Mouse (Mus musculus) left cerebral cortex, postnatal 4 days (tissue): ENCODE data around the gene Thegl. TPM values are rescaled to one million over a fixed set of nuclear protein-coding genes. Genes with fewer than 3 reads are reported as not detected.

Experiments used
- DNase-seq: peaks from one replicate; pipeline ENCODE4 v3.0.0-alpha.2; 2022
- intact Hi-C: fragments of 180-260 bp; cut with DNase I; formaldehyde crosslinking; loops from one replicate; pipeline ENCODE4 v1.15.1; 2025
- total RNA-seq, 2 experiments: library from RNA; stranded (reverse); gene quantifications; 2 replicates each; pipeline ENCODE4 v1.2.3; 2021

The Thegl gene
- total RNA-seq, 2 experiments from 2014 or later = 2.7 to 3.3 TPM

DNA sequence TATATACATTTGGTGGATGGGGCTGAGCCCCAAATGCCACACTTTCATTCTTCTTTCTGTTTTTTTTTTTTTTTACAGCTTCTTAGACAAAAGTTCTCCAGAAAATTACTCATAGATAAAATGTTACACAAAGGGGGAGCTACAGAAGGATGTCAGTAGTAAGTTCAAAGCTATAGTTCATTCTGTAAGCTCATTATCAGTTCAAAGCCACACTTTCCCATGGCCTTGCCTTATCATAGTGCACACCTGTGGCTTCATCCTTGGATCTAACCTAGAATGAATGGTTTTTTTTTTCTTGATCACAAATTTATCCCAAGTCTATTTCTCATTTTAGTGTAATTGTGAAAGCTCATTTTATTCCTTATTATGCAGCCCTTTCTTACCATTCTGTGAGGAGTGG, 23.6 kb downstream of the Thegl start:
- DNase-seq = no peak
- intact Hi-C loops = no loop called here

DNA sequence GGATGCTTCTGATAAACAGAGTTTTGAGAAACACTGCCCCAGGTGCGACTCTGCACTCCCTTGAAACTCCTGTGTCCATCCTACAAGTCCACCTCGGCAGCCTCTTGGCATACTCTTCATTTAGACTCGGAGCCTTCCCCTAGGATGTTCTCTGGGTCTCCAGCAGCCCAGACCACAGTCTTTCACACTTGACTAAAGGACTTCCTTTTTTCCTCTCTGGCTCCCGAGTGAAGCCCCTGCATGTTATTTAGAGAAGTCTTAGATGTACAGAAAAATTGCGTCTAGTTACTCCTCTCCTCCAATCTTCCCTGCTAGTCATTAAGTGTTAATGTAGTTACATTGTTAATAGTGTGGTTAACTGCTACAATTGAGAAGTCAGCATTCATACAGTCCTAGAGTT, 28.5 kb downstream of the Thegl start:
- DNase-seq = no peak
- intact Hi-C loops = no loop called here

DNA sequence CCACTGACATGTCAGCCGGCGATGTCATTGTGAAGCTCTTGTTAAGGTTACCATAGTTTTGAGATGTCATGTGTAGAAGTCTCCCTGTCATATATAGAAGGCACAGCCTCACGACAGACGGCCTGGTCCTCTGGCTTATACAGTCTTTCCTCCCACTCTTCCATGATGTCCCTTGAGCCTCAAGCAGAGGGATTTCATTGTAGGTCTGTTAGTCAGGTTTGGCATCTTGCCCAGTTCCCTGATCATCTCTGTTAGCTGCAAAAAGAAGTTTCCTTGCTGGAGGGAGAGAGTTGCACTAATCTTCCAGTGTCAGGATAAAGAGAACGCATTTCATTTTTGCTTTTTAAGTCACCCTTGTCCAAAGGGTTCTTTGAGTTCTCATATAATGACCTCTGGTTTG, 36.8 kb downstream of the Thegl start:
- intact Hi-C loops = no loop called here
- no peak for DNase-seq

DNA sequence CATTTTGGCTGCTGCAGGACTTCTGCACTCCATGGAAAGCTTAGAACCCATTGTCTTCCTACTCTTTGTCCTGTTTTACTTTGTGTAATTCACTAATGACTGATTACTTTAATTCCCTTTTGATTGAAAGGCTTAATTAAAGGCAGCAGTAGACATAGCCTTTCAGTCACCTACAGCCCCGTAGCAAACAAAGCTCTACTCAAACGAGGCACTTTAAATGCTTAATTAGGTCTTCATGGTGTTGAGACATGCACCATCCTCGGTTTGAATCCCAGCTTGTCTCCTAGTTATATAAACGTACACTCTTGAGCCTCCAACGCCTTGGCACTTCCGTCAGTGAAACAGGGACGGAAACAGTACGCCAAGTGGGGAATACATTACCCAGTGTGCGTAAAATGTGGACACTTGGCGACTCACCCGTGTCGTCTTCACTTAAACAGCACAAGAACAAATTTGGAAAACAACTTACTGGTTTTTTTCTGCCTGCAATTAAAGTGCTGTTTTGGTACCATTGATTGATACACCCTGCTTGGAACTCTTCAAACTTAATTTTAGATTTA, 41.1 kb downstream of the Thegl start:
- intact Hi-C loops = no loop called here
- DNase-seq = no peak

DNA sequence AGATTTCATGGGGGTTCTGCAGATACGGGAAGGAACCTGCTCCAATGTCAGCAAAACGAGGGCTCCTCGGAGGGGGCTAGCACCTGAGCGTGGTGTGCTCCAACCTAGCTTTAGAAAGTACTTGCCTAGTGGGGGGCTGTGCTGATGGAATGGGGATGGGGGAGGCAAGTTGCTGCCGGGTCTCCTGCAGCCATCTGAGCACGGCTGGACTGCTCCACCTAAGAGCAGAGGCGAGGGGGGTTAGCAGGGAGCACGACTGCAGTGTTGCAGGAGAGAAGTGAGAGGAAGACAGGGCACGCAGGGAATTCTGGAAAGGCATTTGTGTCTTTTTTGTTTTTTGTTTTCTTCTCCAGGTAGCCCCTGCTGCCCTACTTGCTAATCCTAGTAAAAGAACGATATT, 44.5 kb downstream of the Thegl start:
- no peak for DNase-seq
- intact Hi-C loops = no loop called here

DNA sequence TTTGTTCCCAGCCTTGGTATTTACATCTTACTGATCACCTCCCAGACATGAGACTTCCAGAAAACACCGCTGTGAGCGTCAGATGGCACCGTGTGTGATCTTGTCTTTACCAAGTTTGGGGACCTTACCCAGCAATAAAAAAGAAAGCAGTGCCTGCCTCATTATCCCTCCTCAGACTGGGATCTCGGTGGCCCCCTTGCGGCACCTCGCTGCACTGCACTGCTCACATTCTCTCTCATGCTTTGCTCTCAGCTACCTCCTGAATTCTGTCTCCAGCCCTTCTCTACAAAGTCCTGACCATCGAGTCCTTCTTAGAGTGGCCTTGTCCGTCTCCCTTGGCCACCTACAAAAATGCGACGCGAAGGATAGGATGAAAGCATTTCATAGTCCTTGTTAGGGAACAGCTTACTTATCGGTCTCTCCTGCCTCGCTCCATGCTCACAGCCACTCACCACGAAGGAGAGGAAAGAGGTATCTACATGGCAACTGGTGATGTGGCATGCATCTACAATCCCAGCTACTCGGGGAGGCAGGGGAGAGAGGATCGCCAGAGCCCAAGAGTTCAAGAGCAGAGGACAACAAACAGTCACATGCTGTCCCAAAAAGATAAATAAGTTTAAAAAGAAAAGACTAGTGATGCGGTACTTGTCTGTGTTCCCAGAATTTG, 45.7 kb downstream of the Thegl start:
- DNase-seq = peak; percentile 62
- intact Hi-C loops = no loop called here

DNA sequence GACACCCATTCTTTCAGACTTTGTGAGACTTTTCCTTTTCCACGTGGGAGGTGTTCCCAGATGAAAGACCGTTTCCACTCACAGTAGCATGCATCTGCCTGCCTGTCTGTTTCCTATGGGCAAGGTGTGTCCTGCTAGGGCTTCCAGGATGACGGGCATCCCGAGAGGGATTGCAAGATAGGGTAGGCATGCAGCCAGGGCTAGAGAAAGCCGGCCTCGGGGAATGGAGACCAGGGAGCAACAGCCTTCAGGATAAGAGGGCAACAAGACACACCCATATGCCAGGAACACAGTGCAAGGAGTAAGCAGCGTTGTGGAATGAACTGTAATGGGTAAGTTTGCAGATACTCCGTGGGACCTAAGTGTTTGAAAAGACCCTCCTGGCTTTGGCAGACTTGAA, 51.5 kb downstream of the Thegl start:
- DNase-seq = no peak
- intact Hi-C loops = no loop called here

DNA sequence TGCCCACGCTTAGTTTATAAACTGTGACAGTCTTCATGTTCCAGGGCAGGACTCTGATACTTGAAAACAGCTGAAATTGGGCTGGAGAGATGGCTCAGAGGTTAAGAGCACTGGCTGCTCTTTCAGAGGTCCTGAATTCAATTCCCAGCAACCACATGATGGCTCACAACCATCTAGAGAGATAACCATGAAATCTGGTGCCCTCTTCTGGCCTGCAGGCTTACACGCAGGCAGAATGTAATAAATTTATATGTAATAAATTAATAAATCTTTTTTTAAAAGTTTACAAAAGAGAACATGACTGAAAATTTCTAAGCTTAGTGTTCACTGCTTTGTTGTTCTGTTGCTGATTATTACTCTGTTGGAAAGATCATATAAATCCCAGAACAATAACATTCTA, 55.2 kb downstream of the Thegl start:
- no peak for DNase-seq
- intact Hi-C loops = no loop called here

DNA sequence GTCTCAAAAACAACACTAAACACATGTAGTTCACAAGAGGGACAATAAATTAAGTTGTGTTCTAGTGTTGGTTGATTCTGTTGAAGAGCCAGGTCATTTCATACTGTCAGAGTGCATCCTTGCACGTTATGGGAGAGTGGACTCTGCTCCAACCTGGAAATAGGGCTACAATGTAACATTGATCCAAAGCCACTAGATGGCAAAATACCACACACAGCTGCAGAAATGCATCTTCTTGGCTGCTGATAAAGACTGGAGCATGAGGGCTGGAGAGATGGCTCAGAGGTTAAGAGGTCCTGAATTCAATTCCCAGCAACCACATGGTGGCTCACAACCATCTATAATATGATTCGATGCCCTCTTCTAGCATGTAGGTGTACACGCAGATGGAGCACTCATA, 55.8 kb downstream of the Thegl start:
- DNase-seq = no peak
- intact Hi-C loops = no loop called here

DNA sequence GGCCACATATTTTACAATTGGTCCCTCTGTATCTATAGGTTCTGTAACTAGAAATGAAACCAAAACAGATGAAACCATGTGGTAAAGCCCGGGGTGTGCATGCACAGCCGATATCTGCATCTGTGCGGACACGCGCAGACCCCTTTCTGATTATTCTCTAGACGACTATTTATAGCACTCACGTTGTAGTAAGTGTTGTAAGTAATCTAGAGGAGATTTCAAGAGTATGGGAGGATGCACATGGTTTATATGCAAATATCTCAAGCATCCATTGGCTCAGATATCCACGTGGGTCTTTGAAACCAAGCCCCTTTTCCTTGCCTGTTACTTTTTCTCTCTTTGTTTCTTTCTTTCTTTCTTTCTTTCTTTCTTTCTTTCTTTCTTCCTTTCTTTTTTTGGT, 58.0 kb downstream of the Thegl start:
- DNase-seq = no peak
- intact Hi-C loops = no loop called here

DNA sequence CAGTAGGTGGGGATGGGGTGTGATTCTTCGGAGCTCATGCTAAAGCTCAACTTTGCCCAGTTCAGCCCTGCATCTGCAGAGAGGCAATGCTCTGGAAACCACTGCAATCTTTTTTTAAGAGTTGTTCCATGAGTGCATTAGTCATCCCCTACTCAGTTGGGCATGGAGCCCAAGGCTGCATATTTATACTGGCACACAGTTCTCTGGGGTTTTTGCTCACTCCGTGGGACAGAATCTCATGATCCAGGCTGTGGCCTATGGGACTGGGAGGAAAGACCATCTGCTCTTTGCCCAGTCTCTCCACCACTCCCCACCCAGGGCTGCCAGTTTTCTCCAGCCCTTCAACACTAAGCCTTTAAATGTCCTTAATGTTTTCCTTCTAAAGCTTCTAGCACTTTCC, 59.1 kb downstream of the Thegl start:
- DNase-seq = peak; percentile 16
- intact Hi-C loops = no loop called here

DNA sequence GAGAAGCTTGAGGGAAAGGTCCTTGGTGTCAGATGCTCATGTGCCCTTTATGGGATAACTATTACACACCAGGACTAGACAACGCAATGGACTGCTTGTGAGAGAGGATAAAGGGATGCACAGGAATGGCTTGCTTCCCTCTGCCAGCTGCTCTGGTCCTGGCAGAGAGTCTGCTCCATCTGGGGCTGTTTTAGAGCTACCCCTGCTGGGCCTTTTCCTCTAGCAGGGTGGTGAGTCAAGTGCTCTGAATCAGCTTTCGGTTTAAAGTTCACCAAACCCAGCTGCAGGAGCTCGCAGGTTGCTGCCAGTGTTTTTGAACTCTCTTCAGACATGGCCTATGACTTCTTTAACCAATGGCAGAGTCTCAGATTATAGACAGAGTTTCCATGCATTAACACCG, 60.1 kb downstream of the Thegl start:
- intact Hi-C loops = no loop called here
- peak; percentile 40 for DNase-seq

DNA sequence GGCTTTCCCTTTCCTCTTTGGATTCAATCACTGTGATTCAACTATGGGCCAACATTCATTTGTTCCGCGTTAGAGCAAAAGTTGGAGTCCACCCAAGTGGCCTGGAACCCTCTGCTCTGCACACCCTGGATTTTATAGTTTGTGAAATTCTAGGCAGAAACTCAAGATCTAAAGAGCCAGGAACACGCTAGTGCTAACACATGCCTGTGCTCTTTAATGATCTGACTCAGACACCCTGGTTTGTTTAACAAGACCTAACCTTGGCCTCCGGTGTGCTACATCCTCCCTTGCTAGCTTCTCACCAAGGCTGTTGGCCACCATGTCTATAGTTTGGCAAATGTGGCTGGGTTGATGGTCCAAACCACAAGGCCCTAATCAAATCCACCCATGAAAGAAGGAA, 64.9 kb downstream of the Thegl start:
- DNase-seq = no peak
- intact Hi-C loops = no loop called here

DNA sequence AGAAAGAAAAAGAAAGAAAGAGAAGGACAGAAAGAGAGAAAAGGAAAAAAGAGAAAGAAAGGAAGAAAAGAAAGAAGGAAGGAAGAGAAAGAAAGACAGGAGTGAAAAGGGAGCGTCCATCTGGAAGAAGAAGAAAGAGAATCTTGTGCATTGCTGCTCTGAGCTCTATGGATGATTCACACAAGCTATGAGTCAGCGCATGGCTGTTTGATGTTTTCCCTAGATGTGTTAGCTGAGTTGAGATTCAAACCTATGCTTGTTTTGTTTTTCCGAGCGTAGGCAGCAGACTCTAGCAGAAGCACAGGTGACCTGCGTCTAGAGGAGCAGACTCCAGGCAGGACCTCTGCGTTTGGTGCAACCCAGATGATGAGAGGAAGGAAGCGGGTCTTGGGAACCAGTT, 66.9 kb downstream of the Thegl start:
- intact Hi-C loops = no loop called here
- no peak for DNase-seq

DNA sequence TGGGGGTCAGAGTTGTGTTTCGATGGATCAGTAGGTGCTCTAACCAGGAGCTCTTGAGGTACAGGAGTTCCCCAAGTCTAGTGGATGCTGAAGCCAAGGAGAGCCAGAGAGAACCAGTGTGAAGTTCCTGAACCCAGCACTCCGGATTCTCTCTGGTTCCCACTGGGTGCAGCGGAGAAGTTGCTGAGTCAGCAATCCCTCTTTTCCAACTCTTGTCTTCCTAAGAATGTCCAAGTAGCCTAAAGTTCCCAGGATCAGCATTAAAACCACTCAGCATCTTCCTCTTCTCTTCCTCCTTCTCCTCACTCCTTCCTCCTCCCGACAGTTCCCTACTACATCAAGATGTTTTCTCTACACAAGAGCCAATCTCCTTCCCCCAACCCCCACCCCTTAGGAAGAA, 68.6 kb downstream of the Thegl start:
- DNase-seq = no peak
- intact Hi-C loops = no loop called here

DNA sequence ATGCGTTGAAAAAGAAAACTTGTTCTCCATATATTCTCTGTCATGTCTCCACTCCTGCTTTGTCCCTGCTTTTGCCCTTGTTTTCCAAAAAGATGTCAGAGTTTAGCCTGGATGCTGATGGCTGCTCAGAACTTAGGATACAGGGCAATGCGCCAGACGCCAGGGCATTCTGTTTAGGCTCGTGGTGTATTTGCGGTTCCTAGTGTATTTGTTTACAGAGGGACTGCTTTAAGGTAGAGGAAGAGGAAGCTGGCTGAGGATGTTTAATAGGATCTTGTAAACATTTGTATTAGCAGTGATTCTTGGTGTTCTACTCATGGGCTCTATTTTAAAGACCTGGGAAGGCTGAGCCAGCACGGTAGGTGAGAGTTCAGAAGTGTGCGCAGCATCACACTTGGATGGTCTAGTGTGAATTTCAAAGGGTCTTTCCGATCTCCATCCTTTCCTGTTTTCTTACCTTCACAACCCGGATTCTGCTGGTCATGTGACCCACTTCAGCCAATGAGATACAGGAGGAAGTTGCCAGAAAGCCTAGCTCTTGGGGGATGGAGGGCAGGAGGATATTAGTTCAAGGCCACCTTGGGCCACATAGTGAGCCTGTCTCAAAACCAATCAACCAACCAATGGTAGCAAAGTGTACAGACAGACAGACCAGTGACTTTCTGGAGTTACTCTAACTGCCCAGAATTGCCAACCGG, 70.1 kb downstream of the Thegl start:
- no peak for DNase-seq
- intact Hi-C loops = no loop called here

DNA sequence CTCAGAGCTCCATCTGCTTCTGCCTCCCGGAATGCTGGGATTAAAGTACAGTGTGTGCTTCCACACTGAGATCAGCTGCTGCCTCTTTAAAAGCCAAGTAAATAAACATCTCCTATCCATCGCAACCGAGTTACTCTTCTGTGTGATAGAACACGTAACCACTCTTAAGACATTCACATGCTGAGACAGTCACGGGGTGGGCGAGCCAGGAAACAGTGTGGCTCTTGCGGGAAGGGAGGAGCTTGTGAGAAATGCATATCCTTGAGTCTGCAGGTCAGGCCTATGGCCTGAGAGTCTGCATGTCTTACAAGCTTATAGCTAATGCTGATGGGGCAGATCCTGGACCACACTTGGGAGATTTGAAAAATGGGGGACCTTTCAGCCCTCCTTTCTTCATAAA, 70.7 kb downstream of the Thegl start:
- intact Hi-C loops = no loop called here
- DNase-seq = no peak

DNA sequence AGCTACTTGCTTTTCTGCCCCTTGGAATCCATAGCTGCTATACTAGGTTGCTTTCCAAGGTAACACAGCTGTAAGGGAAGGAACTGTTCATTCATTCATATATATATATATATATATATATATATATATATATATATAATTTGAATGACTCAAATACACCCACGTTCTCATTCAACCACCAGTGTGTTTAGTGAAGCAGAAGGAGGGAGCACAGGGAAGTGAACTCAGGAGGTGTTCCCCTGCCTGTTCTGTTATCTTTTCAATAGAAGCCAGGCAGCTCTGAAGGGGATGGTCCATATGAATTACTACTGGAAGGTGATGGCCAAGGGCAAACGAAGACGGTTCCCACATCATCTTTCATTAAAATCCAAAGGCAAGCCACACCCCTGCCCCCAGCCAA, 71.3 kb downstream of the Thegl start:
- DNase-seq = no peak
- intact Hi-C loops = no loop called here

DNA sequence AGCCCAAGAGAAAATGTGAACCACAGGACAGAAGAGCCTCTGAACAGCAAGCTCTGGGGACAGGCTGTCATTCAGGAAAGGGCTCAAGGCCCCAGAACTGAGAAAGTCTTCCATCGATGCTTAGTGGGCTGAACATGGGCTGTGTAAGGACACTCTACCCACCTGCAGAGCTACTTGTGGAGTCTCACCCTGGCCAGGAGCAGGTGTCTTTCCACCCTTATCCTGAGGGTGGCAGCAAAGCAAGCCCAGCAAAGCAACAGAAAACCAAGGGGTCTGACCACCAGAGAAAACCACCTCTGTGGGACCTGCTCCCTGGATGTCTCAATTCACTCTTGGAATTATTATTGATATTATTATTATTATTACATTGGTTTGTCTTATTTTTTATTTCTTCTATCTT, 73.5 kb downstream of the Thegl start:
- intact Hi-C loops = no loop called here
- DNase-seq = peak; percentile 57

DNA sequence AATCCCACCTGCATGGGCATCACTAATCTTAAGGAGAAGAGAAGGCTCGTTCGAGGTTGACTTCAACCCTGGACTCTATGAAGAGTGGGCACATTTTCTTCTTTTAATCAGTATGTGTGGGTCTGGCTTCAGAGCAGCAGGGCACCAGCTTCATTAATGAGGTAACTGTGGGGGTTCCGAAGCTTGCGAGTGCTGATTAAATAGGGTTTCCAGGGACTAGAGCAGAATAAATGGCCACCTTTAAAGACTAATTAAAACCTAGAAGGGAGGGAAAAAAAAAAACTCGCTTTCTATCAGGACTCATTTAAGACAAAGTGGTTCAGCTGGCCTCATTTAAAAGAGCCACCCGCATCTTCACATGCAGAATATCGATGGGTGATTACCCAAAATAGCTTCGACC, 74.1 kb downstream of the Thegl start:
- no peak for DNase-seq
- intact Hi-C loops = no loop called here

DNA sequence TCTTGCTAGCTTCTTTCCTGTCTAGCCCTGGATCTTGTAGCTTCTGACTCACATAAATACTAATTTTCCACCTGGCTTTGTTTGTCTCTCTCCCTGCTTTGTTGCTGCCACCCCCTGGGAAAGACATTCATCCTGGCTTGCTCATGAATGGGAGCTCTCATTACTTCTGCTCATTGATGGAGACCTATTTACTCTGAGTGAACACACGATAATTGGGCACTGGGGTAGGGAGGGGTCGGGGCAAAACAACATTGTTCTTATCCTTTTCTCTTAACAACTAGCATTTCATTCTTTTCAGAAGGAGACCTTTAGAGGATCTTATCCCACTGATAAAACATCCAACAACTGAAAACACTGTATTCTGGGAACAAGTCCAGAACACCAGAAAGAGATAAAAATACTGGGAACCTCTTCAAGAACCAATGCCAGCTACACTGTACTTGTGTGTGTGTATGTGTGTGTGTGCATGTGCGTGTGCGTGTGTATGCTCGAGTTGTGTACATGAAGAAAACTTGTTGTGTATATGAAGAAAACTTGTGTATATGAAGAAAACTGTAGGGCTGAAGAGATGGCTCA, 74.8 kb downstream of the Thegl start:
- DNase-seq = no peak
- intact Hi-C loops = no loop called here

DNA sequence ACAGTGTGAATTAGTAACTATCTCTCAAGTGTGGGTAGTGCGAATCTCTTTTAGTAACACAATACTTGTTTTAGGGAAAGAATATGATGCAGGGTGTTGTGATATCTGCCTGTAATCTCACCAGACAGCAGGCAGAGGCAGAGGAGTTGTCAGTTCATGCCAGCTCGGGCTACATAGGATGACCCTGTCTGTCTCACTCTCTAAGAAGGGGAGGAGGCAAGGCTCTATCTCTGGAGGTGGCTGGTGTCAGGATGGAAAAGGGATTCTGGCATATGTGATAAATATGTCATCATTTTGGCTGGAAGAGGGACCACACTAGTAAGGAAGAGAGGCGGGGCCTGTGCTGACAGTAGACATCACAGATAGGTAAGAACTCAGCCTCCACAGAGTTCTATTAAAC, 76.1 kb downstream of the Thegl start:
- no peak for DNase-seq
- intact Hi-C loops = no loop called here
